Mouse (Mus musculus) cerebellum, adult 8-10 months (tissue): ENCODE measurements around the gene Edn2.

Source experiments
- DNase-seq: peaks from one replicate; pipeline ENCODE4 v3.0.0; 2022

Gene Edn2

DNA sequence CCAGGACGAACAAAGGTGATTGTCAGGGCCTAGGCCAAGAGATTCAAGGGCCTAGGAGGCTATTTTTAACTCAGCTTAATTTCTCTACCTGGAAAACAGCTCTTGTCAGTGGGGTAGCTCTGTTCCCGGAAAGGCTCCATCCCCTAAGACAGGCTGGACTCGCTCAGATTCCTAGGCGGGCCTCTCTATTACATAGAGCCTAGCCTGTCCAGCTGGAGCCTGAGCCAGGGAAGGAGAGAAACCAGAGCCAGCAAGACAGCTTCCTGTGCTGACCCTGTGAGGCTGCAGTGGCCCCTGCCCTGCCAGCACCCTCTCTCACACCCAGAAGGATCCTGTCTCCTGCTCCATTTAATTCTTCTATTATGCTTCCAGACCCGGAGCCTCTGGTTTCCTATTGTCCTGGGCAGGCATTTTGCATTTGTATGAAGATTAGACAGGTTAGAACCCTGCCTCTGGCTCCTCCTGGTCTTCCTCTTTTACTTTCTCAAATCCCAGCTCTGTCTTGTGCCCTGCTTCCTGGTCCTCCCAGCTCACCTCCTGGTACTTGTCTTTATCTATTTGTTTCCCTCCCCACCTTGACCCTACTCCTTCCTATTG is 2.2 kb upstream of the Edn2 start:
- DNase-seq: no peak

DNA sequence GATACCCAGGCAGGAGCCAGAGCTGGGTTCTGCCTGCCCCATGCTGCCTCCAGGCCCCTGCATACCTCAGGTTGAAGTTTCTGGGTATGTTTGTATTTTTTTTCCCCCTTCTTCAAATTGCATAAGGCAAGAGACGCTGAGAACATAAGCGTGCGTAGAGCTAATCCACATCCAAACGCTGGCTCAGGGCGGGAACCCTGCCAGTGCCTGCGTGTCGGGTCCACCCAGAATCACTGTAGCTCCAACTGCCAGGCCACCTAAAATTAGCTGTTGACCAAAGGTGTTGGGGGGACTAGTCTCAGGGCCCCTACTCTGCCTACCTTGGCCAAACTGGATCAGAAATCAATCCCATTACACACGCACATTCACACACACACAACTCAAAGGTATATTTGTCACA is 1.6 kb downstream of the Edn2 start:
- DNase-seq: no peak

DNA sequence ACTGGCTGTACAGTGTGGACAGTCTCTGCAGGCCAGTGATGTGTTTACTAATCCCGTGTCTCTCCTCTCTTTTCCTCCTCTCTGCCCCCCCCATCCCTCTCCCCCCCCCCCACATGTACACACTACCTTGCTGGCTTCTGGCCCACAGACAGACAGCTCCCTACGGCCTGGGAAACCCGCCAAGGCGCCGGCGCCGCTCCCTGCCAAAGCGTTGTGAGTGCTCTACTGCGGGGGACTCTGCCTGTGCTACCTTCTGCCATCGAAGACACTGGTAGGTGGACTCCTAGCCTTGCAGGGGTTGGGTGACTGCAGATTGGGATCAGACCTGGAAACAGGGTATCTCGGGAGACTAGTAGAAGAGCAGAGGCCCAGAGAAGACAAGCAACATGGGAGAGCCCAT is 2.2 kb downstream of the Edn2 start:
- peak; percentile 84 for DNase-seq

DNA sequence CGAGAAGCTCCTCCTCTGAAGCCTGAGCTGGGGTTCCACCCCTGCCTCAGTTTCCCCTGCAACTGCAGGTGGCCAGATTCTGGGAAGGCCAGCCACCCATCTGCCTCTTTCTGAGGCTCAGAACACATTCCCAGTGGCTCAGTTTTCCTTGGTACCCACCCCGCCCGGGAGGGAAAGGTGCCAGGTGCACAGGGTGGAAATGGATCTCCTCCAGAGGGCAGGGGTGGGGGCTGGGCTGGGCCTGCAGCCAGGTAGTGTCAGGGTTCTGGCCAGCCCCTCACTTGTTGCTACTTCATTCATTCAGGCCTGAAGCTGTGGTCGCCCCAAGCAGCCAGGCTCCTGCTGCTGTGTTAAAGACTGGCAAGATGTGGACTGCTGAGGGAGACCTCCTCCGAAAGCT is 3.3 kb downstream of the Edn2 start:
- DNase-seq: no peak

DNA sequence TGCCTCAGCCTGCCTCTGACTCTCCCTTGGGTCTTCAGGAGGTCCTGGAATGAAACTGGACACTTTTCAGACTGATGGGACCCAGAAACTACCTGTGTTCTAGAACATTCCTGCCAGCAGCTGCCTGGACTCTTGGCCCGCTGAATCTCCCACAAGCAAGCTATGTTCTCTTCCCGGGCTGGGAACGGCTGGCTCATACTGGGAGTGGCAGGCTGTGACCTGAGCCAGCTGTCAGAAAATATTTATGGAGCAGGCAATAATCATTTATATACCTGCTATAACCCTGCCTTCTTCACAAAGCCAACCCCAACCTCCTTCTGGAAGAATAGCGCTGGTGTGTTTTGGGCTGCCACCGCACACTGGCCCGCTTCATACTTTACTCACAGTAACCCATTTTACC is 6.8 kb downstream of the Edn2 start:
- DNase-seq: no peak

DNA sequence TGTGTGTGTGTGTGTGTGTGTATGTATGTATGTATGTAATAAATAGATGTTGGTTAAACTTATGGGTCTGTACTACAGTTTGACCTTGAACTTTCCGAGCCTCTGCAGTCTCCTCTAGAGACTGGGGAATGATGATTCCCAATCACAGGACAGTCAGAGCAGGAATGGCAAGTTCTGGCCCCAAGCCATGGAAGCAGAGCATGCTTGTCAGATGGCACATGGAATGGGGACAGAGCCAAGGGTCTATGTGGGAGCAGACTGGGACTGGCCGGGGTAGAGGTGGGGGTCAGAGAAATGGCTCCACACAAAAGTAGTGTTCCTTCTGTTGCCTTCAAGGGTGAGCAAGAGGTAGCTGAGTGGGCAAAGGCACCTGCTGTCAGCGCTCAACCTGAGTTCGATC is 7.3 kb downstream of the Edn2 start:
- DNase-seq: no peak

DNA sequence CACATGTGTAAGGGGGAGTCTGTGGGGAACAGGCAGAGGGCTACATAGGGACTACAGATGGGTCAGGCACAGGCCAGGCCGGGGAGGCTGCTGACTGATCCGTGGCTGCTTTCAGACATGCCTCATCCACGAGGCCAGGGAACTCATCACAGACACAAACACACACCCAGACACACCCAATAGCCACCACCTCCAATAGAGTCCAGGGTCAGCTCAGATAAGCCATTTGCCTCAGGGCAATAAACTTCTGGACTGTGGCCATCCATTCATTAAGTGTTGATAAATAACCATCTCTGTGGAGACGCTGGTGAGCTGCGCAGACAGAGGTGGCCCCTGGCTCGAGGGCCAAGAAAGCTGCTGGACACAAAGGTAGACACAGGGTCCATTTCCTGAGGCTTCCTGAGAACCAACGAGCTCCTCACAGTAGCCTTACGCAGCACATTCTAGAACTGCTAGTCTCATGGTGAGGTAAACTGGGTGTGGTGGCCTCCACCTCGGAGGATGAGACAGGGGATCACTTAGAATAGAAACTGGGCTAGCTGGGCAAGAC is 9.5 kb downstream of the Edn2 start:
- no peak for DNase-seq

DNA sequence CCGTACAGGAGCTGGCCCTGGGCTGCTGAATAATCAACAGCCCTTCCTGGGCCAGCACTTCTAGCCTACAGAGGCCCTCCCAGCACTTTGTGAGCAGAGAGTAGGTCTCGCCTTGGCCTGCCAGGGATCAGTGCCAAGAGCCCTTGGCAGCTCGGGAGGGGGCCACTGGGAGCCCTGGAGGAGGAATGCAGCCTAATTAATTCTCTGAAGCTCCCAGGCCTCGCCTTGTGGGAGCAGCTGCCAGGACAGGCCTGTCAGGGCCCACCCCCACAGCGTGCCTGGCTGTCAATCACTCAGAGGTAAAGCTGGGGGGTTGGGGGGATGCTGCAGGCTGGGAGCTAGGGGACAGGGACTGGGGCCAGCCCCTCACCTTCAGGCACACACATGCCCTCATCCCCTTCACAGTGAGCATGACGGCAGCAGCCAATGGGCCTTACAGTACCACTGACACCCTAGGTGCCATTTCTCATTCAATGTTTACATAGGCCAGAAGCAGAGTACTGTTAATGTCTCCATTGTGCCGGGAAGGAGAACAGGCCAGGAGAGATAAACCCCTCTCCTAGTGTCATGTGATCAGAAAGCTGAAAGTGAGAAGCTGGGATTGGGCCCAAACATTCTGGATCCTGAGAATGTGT is 11.2 kb downstream of the Edn2 start:
- no peak for DNase-seq

DNA sequence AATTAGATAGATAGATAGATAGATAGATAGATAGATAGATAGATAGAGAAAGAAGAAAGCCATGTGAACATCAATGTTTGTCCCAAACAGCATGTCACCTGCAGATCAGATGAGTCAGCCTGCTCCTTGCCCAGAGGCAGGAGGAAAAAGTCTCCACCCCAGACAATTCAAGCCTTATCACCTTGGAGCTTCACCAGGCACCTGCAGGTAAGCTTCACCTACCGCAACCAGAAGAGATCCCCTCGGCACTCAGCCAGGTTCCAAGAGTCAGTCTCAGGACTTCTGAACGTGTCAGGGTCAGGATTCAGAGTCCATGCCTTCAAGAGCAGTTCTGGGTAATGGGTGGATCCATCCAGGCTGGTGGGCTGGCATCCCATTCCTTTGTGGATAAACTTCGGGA is 18.1 kb downstream of the Edn2 start:
- no peak for DNase-seq

DNA sequence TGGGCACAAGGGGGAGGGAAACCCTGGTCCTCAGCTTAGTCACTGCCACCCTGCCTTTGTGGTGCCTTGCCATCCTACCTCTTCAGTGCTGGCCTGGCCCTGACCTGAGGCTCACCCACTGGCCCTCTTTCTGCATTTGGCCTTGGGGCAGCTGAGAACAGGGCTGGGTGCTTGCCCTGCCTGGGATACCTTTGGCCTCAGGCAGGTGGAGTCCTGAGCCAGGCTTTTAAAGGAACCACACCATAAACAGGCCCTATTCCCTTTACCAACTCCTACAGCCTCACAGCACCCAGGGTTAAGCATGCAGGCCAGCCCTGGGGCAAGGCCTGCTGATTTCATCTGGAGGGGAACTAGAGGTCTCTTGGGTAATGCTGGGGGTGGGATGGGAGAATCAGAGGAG is 19.5 kb downstream of the Edn2 start:
- DNase-seq: no peak

DNA sequence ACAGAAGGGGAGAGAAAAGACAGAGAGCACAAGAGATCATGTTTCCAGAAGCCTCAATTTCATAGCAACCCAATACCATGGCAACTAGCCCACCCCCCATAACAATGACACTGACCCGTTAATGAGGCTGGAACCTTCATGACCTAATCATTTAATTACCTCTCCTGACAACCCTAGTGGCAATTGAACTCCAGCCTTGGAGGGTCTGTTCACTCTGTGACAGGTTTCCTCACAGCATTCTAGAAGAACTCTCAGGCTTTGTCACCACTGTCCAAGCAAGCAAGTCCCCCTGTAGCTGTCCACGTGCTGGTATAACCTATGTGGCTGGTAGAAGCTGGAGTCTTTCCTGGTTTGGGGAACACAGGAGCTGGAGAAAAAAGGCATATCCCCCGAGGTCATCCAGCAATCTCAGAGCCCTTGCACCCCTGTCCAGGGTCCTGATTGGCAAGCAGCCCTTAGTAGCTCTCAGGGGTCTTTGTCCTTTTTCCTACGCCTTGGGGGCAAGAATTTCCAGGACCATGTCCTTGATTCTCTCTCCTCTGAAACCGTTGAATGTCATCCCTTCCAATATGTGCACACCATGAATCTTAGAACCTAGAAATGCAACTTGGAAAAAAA is 23.5 kb downstream of the Edn2 start:
- DNase-seq: no peak

DNA sequence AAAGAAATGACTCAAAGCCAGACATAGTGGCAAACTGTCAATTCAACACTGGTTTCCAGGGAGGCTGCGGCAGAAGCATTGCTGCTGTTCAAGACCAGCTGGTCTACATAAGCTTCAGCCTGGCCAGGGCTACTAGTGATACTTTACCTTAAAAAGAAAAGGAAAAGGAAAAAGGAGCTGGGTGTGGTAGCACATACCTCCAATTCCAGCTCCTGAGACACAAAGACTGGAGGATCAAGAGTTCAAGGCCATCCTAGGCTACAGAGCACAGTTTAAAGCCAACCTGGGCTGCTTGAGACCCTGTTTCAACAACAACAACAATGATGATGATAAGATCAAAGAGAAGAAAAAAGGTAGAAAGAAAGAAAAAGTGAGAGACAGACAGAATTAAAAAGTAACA is 25.4 kb downstream of the Edn2 start:
- DNase-seq: no peak

DNA sequence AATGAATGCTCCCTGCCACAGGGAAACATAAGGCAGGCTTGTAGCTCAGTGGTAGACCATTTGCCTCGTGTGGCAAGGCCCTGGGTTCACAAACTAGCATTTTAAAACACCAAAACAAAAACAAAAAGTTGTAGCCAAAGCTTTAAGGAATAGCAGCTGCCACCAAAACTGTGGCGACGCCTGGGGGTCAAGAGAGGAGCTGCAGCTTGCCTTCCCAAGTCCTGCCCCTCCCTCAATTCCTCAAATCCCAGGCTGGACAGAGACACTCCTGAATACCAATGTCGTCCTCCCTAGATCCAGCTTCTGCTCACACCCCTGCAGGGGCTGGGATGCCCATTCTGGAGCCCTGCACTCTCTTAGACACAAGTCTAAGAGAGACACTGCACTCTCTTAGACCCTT is 25.9 kb downstream of the Edn2 start:
- no peak for DNase-seq

DNA sequence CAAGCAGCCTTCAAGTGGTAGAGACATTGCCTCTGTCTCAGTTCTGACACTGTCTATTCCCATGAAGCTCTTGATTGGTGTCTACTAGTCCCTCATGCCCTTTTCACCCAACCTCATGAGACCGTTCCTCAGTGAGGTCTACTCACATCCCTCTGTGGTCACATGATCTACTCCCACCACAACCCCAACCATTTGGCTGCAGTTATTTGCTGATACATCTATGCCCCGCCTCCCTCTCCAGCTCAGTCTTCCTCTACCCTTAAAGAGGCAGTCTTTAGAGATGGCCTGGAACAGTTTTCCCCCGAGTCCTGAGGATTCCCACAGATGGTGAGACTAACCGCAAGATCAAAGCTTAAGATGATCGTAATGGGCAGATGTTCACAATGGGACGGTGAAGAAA is 27.2 kb downstream of the Edn2 start:
- DNase-seq: no peak

DNA sequence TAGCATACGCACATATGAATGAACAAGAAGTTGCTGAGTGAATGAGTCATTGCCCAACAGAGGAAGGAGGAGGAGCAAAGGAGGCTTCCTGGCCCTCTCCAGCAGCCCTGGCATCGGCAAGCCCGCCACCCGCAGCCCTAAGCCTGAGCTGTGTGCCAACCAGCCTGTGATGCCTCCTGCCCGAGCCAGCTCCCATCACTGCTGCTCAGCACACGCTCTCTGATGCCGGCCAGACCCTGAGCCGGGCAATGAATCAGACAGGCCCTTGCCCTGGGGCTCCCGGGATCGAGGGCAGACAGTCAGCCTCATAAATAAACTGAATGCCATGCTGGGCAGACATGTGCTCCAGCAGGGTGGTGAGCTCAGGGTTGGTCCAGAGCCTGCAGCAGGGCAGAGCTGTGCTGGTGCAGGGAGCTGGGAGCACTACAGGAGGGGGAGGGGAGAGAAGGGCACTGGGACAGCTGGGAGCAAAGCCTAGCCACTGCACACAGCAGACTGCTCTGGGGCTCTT is 27.7 kb downstream of the Edn2 start:
- DNase-seq: peak; percentile 89

DNA sequence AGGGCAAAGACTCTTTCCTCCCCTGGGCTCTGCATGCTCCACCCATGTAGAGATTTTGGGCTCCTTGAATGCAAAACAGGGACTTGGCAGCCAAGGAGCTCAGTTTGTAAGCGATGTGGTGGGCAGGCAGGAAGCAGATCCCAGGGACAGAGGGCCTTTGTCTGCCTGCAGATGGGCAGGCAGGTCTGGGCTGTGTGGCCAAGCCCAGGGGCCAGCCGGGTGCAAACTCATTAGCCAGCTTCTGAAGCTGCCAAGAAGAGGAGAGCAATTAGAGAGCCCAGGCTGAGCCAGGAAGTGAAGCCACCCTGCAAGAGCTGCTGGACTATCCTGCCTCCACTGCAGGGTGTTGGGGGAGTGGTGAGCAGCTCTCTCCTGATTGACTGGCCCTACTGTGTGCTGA is 28.9 kb downstream of the Edn2 start:
- DNase-seq: peak; percentile 63

DNA sequence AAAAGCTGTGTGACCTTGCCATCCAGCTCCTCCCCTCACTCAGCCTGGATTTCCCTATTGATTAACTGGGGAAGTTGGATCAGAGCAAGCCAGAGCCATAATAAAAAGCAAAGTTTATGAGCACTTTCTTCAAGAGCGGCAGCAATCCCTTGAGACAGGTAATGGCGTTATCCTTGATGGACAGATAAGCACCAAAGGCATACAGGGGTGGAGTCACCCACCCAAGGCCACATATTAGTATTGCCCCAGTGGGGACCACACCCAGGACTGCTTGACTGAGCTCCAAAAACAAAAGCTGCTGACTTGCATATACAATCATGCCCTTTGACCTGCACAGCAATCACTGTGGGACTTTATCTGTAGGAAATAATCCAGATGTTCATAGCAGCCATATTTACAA is 31.0 kb downstream of the Edn2 start:
- no peak for DNase-seq

DNA sequence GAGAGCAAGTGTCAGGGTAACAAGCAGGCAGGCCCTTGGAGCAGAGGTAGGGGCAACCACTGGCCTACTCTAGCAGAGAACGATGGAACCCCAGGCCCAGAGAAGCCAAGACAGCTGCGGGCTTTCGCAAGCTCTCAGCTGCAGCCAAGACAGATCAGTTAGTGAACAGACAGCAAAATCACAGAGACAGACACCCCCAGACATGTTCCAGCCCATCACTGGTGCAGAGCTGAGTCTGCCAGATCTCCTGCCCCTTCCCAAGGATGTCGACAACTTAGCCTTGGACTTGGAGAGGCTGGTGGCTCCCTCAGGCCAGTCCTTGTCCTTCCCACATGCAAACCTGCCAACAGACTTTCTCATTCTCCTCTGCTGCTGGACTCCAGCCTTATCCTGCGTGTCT is 33.0 kb downstream of the Edn2 start:
- DNase-seq: no peak

DNA sequence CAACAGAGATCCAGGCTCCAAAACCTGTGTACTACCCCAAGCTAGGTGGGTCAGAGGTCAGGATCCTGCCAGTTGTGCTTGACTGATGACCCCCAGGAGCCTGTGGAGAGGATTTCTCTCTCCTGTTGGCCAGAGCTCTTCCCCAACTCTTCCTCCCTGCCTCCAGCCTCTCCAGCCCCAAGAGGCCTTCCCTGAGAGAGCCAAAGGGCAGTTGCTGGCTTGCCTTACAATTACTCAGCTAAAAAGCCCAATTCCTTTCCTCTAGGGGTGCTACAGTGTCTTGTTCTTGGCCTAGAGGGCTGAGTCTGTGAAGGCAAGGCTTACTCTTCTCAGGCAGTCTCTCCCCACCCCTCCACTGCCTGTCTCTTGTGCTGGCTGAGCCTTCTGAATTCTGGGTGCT is 34.0 kb downstream of the Edn2 start:
- no peak for DNase-seq

DNA sequence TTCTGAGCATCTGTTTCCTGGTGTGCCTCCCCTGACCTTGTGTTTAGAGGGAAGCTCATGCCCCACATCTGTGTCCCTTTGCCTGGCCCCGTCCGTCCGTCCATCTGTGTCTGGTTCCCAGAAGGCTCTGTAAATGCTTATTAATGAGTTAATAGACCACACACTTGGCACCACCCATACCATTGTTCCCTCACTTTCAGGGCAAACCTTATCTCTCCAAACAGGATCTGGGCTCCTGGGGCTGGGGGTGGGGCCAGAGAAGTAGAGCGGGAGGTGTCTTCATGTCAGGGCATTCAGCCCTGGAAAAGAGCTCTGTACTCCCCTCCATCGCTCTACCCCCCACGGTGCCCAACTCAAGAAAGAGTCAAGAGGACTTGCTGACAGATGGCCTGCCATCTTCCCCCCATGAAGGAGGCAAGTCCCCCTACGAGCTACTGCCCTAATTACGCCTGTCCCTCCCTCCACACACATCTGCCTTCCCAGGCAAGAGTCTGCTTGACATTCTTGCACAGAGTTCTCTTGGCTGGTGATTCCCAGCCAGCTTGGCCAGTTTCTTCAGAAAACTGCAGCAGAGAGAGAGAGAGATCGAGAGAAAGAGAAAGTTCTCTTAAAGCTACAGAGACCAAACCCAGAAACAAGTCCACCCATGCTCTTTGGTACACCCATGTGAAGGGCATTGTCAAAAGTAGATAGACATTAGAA is 38.3 kb downstream of the Edn2 start:
- no peak for DNase-seq

DNA sequence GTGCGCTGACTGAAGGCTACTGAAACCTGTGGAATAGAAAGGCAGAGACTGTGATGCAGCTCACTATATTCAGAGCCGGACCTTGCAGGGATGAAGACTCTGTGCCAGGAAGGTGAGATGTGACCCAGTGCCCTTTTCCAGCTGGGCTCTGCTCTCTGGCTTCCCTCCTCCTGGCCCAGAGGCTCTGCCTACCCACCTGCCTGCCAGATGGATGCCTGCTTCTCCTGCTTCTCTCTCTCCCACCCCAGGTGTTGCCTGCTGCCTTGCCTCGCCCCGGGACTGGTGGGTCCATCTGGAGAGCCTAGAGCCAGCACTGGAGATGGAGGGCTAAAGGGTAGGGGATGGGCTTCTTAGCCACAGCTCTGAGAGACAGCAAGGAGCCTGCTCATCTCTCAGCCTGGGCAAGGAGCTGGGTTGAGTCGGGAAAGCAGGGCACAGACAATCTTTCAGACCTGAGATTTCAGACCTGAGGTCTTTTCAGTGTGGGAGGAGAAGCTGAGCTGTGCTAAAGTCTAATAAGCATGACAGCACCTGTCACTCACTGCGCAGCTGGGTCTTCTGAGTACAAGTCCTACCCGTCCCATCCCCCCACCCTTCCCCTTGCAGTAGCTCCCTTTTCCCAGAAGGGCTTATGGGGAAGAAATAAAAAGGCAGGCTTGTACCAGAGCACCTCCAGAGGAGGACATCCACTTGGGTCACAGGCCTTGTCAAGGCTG is 39.7 kb downstream of the Edn2 start:
- DNase-seq: no peak

DNA sequence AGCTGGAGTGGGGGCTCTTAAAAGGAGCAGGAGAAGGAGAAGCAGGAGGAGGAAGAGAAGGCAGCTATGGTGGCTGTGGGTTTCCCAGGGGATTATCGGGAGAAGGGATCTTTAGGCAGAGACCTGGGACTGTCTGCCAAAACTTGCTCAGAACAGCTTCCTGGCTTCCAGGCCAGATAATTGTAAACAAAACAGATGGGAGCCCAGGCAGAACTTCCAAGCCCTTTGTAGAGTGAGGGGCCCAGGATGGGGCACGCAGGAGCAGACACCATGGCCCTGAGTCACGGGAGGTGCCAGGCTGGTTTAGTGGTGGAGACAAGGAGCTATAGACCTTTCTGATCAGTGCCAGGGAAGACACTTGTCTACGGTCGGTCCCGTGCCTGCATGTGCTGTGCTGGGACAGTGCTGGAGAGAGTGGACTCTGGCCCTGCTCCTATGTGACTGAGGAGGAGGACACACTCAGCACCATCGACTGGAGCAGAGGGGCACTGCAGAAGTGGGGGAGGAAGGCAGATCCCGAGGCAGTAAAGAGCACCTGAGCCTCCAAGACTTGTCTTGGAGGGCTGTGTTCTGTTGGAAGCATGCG is 43.4 kb downstream of the Edn2 start:
- no peak for DNase-seq

DNA sequence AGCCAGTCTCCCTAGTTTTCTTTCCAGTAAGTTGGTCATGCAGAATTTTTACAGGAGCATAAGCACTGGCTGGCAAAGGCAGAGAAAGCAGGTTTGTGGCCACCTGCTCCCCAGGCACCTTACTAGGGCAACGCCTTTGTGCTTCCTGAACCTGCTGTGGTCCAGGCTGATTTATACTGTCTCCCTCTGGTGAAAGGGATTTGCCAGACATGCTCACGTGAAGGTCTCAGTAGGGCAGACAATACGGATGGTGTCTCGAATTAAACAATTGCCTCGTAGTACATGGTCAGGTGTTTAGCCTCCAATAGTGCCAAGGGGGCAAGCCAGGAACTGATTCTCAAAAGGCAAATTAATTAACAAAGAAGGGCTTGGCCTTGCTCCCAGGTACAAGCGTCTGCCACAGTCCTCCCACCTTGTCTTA is 45.5 kb downstream of the Edn2 start:
- peak; percentile 40 for DNase-seq
